Mouse (Mus musculus) brain, adult 2 months (tissue): ENCODE results near the gene 1500015O10Rik.

Experiments
- DNase-seq: peaks from one replicate; pipeline ENCODE4 v3.0.0; 2011; ENCODE audit warnings: low read depth, low spot score

1500015O10Rik gene

GRCm38 (mm10) chr1:43730491-43730924 lies at the start of gene 1500015O10Rik:
Gene 1500015O10Rik (plus strand): TSS chr1:43730602.
- DNase-seq, result peak; percentile 24

GRCm38 (mm10) chr1:43689983-43690382 lies 40.4 kb upstream of the 1500015O10Rik start:
- DNase-seq, result no peak

DNA sequence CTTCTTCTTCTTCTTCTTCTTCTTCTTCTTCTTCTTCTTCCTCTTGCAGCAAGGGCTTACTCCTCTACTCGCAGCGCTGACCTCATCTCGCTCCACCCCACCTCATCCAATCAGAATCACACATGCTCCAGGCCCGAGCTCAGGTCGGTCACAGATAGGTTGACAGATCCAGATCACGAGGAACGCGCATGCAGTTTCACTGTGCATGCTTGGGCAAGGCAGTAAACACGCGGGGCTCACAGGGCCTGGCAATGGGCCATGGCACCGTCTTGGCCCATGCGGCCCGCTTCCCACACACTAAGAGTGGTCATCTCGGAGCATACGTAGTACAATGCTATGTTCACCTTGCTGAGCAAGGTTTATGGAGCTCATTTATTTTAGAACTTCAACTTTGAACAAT lies 39.9 kb upstream of the 1500015O10Rik start:
- no peak for DNase-seq

DNA sequence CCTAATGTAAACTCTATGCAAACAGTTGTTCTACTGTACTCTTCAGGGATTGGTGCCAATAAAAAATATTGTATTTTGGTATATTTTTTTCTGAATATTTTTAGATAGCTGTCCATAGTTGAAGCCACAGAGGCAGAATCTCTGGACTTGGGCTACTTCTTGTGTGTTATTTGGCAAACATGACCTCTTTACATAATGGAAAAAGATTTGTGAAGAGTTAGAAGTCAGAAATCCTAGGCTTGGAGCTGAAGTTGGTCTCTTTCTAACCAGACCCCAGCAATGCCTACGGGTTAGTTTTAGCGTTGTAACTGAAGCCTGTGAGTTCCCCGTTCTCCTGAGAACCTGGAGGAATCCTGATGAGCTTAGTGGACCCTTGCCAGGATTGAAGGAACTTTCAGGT lies 36.3 kb upstream of the 1500015O10Rik start:
- DNase-seq, result no peak

GRCm38 (mm10) chr1:43694851-43695545 lies 35.4 kb upstream of the 1500015O10Rik start:
- DNase-seq, result peak; percentile 82

GRCm38 (mm10) chr1:43698577-43699000 lies 31.8 kb upstream of the 1500015O10Rik start:
- peak; percentile 80 for DNase-seq

- no peak for DNase-seq
Measured at GRCm38 (mm10) chr1:43714841-43715240, 15.6 kb upstream of the 1500015O10Rik start.

- DNase-seq, result no peak
Measured at GRCm38 (mm10) chr1:43717967-43718366, 12.4 kb upstream of the 1500015O10Rik start.

DNA sequence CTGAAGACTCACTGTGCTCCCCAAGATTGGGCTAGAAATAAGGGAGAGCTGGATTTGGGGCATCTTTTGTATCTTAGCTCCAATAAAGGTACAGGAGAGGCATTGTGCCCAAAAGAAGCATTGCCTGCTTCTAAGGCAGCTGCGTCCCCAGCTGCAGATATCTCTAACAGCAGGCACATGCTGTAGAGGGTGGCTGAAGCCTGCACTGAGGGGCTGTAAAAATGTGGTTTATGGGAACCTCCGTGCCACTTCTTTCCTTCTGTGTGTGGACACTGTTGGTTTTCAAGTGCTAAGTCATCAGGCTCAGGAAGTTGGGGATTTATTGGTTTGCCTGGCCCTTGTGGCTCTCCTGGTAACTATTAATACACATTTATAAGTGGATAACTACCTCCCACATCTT lies 11.6 kb upstream of the 1500015O10Rik start:
- no peak for DNase-seq

DNA sequence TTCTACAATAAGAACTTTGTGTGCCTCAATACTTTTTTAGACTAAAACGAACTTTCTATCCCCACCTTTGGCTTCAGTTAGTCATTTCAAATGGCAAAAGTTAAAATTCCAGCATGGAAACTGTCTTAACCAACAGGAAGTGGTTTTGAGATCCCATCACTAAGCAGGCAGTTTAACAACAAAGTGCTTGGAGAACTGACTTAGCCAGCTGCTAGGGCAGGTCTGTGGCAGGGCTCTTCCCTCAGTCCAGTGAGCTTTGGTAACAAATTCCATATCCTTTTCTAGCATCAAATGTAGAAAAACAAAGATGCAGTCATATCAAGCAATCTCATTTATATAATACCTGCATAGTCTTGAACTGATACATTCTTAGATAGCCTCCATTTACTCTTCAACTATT lies 7.9 kb upstream of the 1500015O10Rik start:
- no peak for DNase-seq

DNA sequence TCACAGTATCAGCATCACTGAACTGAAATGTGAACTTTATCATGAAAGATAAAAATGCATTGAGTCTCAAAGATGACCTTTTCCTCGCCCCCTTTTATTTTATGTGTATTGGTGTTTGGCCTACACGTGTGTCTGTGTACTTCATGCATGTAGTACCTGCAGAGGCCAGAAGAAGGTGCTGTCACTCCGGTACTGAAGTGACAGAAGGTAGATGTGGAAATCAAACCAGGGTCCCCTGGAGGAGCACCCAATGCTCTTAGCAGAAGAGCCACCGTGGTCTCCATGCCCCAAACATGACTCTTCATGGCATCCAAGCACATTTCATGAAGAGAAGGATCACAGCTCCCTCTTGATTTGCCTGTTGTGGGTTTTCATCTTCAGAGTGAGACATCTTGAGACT lies 1.7 kb downstream of the 1500015O10Rik start:
- no peak for DNase-seq

- DNase-seq, result peak; percentile 72
Measured at GRCm38 (mm10) chr1:43732657-43733056, 2.3 kb downstream of the 1500015O10Rik start.

DNA sequence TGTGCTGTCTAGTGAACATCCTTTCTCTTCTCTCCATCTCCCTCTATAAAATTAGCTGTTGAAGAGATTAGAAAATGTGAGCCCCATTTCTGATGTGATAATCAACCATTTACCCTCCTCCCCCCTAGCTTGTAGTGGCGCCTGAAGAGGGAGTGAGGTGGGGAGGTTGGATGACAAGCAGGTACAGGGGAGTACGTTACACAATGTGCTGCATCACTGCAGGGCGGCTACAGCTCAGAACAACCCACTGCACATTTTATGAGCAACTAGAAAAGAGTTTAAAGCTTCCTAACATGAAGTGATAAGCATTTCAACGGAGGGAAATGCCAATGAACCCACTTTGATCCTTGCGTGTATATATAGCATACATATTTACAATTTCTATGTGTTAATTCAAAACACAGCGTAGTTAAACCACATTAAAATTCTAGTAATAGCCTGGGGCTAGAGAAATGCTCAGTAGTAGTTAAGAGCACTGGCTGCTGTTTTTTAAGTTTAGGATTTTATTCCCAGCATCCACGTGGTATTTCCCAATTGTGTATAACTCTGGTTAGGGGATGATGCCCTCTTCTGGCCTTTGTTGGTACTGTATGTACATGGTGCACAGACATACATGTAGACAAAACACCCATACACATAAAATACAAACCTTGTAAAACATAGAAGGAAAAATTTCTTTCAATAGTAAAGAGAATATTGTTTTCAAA lies 7.6 kb downstream of the 1500015O10Rik start:
- DNase-seq, result peak; percentile 69

DNA sequence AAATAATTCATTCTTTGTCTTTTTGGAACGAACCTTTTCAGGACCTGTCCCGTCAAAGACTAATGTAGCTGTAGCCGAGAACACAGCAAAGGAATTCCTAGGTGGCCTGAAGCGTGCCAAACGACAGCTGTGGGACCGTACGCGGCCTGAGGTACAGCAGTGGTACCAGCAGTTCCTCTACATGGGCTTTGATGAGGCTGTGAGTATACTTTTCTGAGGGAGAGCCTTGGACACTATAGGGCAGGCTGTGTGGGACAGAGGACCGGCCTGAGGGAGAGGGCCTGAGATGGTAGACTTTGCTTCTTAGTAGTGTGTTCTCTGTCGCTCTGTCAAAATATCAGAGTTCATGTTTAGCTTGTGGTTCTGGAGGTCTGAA lies 8.1 kb downstream of the 1500015O10Rik start:
- no peak for DNase-seq

DNA sequence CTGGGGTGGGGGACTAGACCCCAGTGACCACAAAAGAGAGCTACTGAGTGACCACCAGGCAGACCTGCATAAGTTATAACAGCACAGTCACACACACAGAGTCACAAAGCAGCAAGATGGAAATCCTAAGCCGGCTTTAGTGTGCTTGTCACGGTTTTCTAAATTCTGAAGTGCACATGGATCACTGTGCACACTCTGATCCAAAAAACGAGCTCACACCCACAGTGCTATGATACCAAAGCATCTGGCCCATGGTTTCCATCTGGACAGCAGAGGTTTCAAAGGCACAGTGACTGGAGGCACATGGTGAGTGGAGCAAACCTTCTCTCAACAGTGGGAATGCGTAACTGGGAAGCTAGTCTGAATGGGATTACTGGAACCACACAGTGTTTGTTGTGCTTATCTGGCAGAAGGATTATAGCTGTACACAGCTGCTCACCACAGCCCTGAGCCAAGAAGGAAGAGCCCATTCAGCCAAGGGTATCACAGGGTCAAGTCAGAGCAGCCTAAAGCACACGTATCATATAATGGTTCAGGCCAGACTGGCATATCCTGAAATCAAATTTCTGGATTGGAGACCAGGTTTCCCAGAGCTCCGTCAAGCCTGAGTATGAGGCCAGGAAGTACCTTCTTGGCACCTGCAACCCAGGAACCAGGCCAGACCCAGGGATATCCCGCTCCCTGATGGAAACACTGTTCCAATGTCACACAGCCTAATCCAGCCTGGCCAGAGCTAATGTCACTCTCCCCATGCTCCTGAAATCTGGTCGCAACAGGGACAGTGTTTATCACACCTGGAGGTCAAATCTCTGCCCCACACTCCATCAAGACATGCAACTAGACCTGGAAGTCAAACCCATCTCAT lies 24.3 kb downstream of the 1500015O10Rik start:
- peak; percentile 78 for DNase-seq

GRCm38 (mm10) chr1:43760085-43760484 lies 29.7 kb downstream of the 1500015O10Rik start:
- DNase-seq, result peak; percentile 34

DNA sequence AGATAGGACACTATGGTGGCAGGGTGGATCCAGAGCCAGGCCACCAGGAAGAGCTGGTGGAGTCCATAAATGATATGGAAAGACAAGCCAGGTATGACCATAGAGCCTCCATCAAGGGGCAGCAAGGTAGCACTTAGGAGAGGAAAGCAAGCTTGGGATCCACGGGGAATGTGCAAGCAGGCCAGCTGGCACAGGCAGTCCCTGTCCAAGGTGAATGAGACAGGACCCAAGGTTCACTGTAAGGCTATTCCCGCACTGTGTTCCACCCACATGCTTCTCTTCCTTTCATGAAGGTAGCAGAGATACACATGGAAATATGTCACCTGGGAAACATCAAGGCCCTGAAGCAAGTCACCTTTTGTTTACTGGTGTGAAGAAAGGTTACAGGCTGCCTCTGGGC lies 34.1 kb downstream of the 1500015O10Rik start:
- no peak for DNase-seq

GRCm38 (mm10) chr1:43766328-43766727 lies 35.9 kb downstream of the 1500015O10Rik start:
- peak; percentile 36 for DNase-seq

DNA sequence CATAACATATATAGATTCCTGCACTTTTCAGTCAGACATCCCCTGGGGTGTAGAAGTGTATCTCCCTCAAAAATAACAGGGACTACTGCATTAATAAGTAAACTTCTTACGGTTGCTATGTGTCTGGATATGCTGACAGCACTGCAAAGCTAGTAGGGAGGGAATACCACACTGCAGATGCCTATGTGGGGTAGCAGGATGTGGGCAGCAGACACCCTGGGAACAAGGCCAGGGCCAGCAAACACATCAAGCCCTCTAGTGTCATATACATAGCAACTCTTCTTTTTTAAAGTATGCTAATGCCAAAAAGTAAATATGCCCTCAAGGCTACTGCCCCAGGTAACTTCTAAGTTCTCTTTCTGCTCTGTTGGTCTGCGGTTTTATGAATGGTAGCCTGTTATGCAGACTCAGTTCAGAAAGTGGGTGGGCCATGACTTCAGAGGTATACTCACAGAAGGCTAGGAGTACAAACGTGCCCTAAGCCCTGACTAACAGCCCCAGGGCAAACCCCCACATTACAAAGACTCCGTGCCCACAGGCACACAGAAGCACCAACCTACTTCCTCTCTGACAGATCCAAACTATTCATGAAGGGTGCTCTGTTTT lies 38.1 kb downstream of the 1500015O10Rik start:
- peak; percentile 21 for DNase-seq

DNA sequence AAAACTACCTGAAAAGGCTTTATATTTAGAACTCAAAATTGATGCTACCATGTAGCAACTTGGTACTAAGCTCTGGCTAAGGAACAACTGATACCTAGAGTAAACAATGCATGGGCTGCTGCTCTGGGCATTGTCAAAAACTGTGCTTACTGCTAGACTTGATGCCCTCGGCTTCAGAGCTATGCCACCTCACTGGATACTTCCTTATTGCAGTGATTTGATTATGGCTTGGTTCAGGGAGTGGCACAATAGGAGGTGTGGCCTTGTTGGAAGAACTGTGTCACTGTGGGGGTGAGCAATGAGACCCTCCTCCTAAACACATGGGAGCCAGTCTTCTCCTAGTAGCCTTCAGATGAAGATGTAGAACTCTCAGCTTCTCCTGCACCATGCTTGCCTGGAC lies 38.9 kb downstream of the 1500015O10Rik start:
- no peak for DNase-seq

- DNase-seq, result no peak
Measured at GRCm38 (mm10) chr1:43770032-43770431, 39.6 kb downstream of the 1500015O10Rik start.

GRCm38 (mm10) chr1:43772694-43773093 lies 42.3 kb downstream of the 1500015O10Rik start:
- no peak for DNase-seq
